Mouse (Mus musculus) spleen, postnatal 36 days (tissue): ENCODE data around the gene Rnd2.
"Not testable (repeated sequence)": the region's sequence is repeated elsewhere in the genome, so short reads cannot be mapped to it uniquely, and the experiment has no call there.

ENCODE experiments used
- DNase-seq, 2 experiments: peaks; one replicate each; pipeline ENCODE4 v3.0.0; 2022; ENCODE audit warnings: low spot score in 2 of 2, mixed read lengths in 1 of 2

The Rnd2 gene

GRCm38 (mm10) chr11:101446860-101447259 is 17.9 kb upstream of the Rnd2 start:
- DNase-seq, result not testable (repeated sequence)

GRCm38 (mm10) chr11:101447786-101448185 is 17.0 kb upstream of the Rnd2 start:
- no peak for DNase-seq

- peak; percentile 84 to 89 for DNase-seq
Measured at GRCm38 (mm10) chr11:101448274-101448746, 16.5 kb upstream of the Rnd2 start, which contains the start of gene Ifi35. Gene Ifi35 (plus strand): TSS chr11:101448407.

- peak in 1 of 2 experiments; percentile 26 for DNase-seq
Measured at GRCm38 (mm10) chr11:101448899-101449298, 15.9 kb upstream of the Rnd2 start.

- not testable (repeated sequence) for DNase-seq
Measured at GRCm38 (mm10) chr11:101449596-101449995, 15.2 kb upstream of the Rnd2 start.

GRCm38 (mm10) chr11:101450394-101450793 is 14.4 kb upstream of the Rnd2 start:
- peak in 1 of 2 experiments; percentile 37 for DNase-seq

- no peak for DNase-seq
Measured at GRCm38 (mm10) chr11:101451536-101451935, 13.3 kb upstream of the Rnd2 start.

- no peak for DNase-seq
Measured at GRCm38 (mm10) chr11:101452093-101452774, 12.6 kb upstream of the Rnd2 start.

GRCm38 (mm10) chr11:101454702-101455101 is 10.1 kb upstream of the Rnd2 start:
- DNase-seq, result no peak

GRCm38 (mm10) chr11:101455627-101456026 is 9.2 kb upstream of the Rnd2 start:
- DNase-seq, result no peak

- no peak for DNase-seq
Measured at GRCm38 (mm10) chr11:101457631-101458030, 7.2 kb upstream of the Rnd2 start.

GRCm38 (mm10) chr11:101458217-101458616 is 6.6 kb upstream of the Rnd2 start:
- DNase-seq, result no peak

GRCm38 (mm10) chr11:101459716-101460115 is 5.1 kb upstream of the Rnd2 start:
- DNase-seq, result peak in 1 of 2 experiments; percentile 24

GRCm38 (mm10) chr11:101460321-101460720 is 4.5 kb upstream of the Rnd2 start:
- DNase-seq, result no peak

- no peak for DNase-seq
Measured at GRCm38 (mm10) chr11:101462141-101462540, 2.7 kb upstream of the Rnd2 start.

GRCm38 (mm10) chr11:101462583-101463440 is 2.0 kb upstream of the Rnd2 start:
- no peak for DNase-seq

GRCm38 (mm10) chr11:101465101-101465868 is 486 bp downstream of the Rnd2 start:
- DNase-seq, result peak; percentile 50 to 62

- peak; percentile 58 to 61 for DNase-seq
Measured at GRCm38 (mm10) chr11:101465869-101466551, 1.2 kb downstream of the Rnd2 start, which contains the start of gene Vat1. Gene Vat1 (minus strand): TSS chr11:101466230.

GRCm38 (mm10) chr11:101466552-101466950 is 1.8 kb downstream of the Rnd2 start:
- not testable (repeated sequence) for DNase-seq

GRCm38 (mm10) chr11:101467477-101468262 is 2.9 kb downstream of the Rnd2 start:
- peak; percentile 43 to 55 for DNase-seq
